Mouse (Mus musculus) frontal cortex, adult 2 months (tissue): ENCODE measurements at regions not wholly inside any gene's neighbourhood (a gene's known extent, or its start where the extent isn't known, plus 50 kb on each side); places are given as distances from the start of the nearest gene placed in this dataset.

ENCODE experiments used
- DNase-seq, 2 experiments: peaks; one replicate each; pipeline ENCODE4 v3.0.0; 2022; ENCODE audit warnings: low spot score in 1 of 2; ENCODE audit errors: extremely low spot score in 1 of 2

- no peak for DNase-seq
Measured at GRCm38 (mm10) chr17:45929591-45929990, 102.6 kb downstream of the Vegfa start.

- DNase-seq: no peak
Measured at GRCm38 (mm10) chr17:45928903-45929477, 103.2 kb downstream of the Vegfa start.

GRCm38 (mm10) chr17:45928013-45928412 lies 104.2 kb downstream of the Vegfa start:
- no peak for DNase-seq

GRCm38 (mm10) chr17:45925845-45926244 lies 106.3 kb downstream of the Vegfa start:
- no peak for DNase-seq

GRCm38 (mm10) chr17:45924595-45924994 lies 107.6 kb downstream of the Vegfa start:
- DNase-seq: no peak

- no peak for DNase-seq
Measured at GRCm38 (mm10) chr17:45923217-45923730, 108.9 kb downstream of the Vegfa start.

GRCm38 (mm10) chr17:45917647-45918046 lies 114.5 kb downstream of the Vegfa start:
- DNase-seq: no peak

GRCm38 (mm10) chr17:45916937-45917336 lies 115.2 kb downstream of the Vegfa start:
- DNase-seq: peak in 1 of 2 experiments; percentile 23

- DNase-seq: no peak
Measured at GRCm38 (mm10) chr17:45914706-45915240, 117.4 kb downstream of the Vegfa start.

GRCm38 (mm10) chr17:45914237-45914636 lies 117.9 kb downstream of the Vegfa start:
- DNase-seq: no peak

GRCm38 (mm10) chr17:45913671-45914070 lies 118.5 kb downstream of the Vegfa start:
- DNase-seq: no peak

- no peak for DNase-seq
Measured at GRCm38 (mm10) chr17:45912165-45912564, 120.0 kb downstream of the Vegfa start.

- DNase-seq: no peak
Measured at GRCm38 (mm10) chr17:45911201-45911731, 120.9 kb downstream of the Vegfa start.

- DNase-seq: no peak
Measured at GRCm38 (mm10) chr17:45910245-45910644, 121.9 kb downstream of the Vegfa start.

- DNase-seq: no peak
Measured at GRCm38 (mm10) chr17:45907587-45907986, 124.6 kb downstream of the Vegfa start.

- DNase-seq: no peak
Measured at GRCm38 (mm10) chr17:45905596-45905995, 126.6 kb downstream of the Vegfa start.

- peak; percentile 33 to 58 for DNase-seq
Measured at GRCm38 (mm10) chr17:45904251-45904650, 127.9 kb downstream of the Vegfa start.

GRCm38 (mm10) chr17:45903294-45903693 lies 128.9 kb downstream of the Vegfa start:
- DNase-seq: no peak

GRCm38 (mm10) chr17:45902668-45903067 lies 129.5 kb downstream of the Vegfa start:
- DNase-seq: no peak

GRCm38 (mm10) chr17:45896922-45897302 lies 135.3 kb downstream of the Vegfa start:
- no peak for DNase-seq

GRCm38 (mm10) chr17:45896142-45896921 lies 135.8 kb downstream of the Vegfa start:
- DNase-seq: no peak
